Mouse (Mus musculus) stomach, embryonic 15.5 days (tissue): ENCODE data around the gene G3bp1. TPM values are rescaled to one million over a fixed set of nuclear protein-coding genes. Genes with fewer than 3 reads are reported as not detected.
A peak's percentile ranks its signal among the peaks of the same experiment; 100 is the strongest.

Source experiments
- ATAC-seq: fragments of 200-750 bp; cut with Nextera tagmentation; 2 replicates; pipeline ENCODE4 v1.8.0; 2017; ENCODE audit warnings: low read depth, moderate number of reproducible peaks, moderate TSS enrichment; ENCODE audit not compliant: insufficient read depth, low FRiP score
- H3K27ac ChIP-seq: fragments of 300-500 bp; sonication (generic); 2 replicates; pipeline ENCODE4 v1.5.1; 2015; ENCODE audit warnings: mild to moderate bottlenecking, inconsistent platforms
- H3K27me3 ChIP-seq: fragments of 300-500 bp; sonication (generic); replicated peaks from 2 replicates; pipeline ENCODE4 v1.6.1; 2015; ENCODE audit warnings: inconsistent platforms
- H3K36me3 ChIP-seq: fragments of 300-500 bp; sonication (generic); 2 replicates; pipeline ENCODE4 v1.6.1; 2015; ENCODE audit warnings: inconsistent platforms
- H3K4me1 ChIP-seq: fragments of 300-500 bp; sonication (generic); 2 replicates; pipeline ENCODE4 v1.6.1; 2015; ENCODE audit warnings: inconsistent platforms
- H3K4me2 ChIP-seq: fragments of 300-500 bp; sonication (generic); 2 replicates; pipeline ENCODE4 v1.6.1; 2015; ENCODE audit warnings: mild to moderate bottlenecking, inconsistent platforms
- H3K4me3 ChIP-seq: fragments of 300-500 bp; sonication (generic); replicated peaks from 2 replicates; pipeline ENCODE4 v1.5.1; 2015; ENCODE audit warnings: inconsistent platforms
- H3K9ac ChIP-seq: fragments of 300-500 bp; sonication (generic); 2 replicates; pipeline ENCODE4 v1.6.1; 2015; ENCODE audit warnings: inconsistent platforms
- H3K9me3 ChIP-seq: fragments of 300-500 bp; sonication (generic); 2 replicates; pipeline ENCODE4 v1.6.1; 2016; ENCODE audit warnings: inconsistent platforms
- WGBS: fragments of 180-500 bp; shearing (Covaris S2); methylation state at CpG from one replicate; pipeline ENCODE4 v1.1.7; 2015; 5-methylcytosine and 5-hydroxymethylcytosine counted together
- polyA plus RNA-seq: library from polyadenylated mRNA; unstranded; fragments of >200 nt; fragmentation: Nextera tagmentation; extraction: Ambion mirVana; gene quantifications from 2 replicates; pipeline ENCODE4 v1.2.1, GENCODE M21; 2015

The G3bp1 gene
- polyA plus RNA-seq, 1 experiment from 2014 or later = 145 TPM

DNA sequence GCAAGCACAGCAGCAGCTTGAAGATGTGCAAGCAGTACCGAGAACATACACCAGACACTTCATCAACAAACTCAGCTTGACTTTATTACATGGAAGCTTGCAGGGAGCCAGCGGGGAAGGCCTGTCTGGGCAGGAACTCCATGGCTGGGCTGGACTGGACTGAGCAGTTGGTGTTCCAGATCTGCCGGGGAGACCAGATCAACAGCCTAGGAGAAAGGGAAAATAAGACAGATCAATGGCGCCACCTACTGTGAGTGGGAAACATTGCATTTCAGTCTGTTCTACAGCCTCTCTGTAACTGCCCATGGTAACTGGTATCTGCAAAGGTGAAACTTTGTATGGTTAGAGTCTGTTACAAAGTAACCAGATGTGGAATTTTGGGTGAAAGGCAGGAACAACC is 22.9 kb upstream of the G3bp1 start:
- H3K9ac ChIP-seq = no peak overlapping the region
- 0 out of 2 replicates have a peak, but pooled peaks cover 10% of the 10 kb centered on the region for H3K4me1 ChIP-seq
- no peaks in the 10 kb centered on the region for H3K9me3 ChIP-seq
- no peak overlapping the region for H3K4me3 ChIP-seq
- peak overlapping the region; percentile 69; the same call in 1 of the 2 replicates for H3K27ac ChIP-seq
- no peaks in the 10 kb centered on the region for H3K27me3 ChIP-seq
- 13% methylated on average over 4 of the region's 4 CpGs for WGBS
- ATAC-seq = peak; percentile 77
- H3K36me3 ChIP-seq = peaks cover 19% of the 10 kb centered on the region; the same call in 1 of the 2 replicates
- H3K4me2 ChIP-seq = no peak overlapping the region

DNA sequence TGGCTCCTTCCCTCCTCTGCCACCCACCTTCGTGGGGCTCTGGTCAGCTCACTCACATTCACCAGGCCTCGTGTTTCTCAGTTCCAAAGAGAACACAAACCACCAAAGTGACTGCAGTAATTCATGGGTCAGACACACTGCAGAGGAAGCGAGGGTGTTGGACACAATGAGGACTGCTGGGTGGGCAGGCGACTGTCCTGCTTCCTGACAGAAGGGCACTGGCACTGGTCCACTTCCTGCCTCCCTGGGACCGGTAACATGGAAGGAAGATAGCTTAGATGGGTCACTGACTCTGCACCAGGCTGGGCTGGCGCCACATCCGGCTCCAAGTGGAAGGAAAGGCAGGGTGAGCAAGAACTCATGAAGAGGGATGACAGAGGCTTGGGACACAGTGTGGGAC is 20.0 kb upstream of the G3bp1 start:
- Histone ChIP-seq H3K27me3 (no peaks in the 10 kb centered on the region), H3K36me3 (peaks cover 22% of the 10 kb centered on the region; the same call in 1 of the 2 replicates), H3K4me2 (no peak overlapping the region), H3K27ac (peak overlapping the region; percentile 21; the same call in 1 of the 2 replicates), H3K9me3 (no peaks in the 10 kb centered on the region), H3K4me3 (no peak overlapping the region), H3K4me1 (0 out of 2 replicates have a peak, but pooled peaks cover 10% of the 10 kb centered on the region), H3K9ac (no peak overlapping the region)
- 76% methylated on average over 7 of the region's 7 CpGs for WGBS
- no peak for ATAC-seq

DNA sequence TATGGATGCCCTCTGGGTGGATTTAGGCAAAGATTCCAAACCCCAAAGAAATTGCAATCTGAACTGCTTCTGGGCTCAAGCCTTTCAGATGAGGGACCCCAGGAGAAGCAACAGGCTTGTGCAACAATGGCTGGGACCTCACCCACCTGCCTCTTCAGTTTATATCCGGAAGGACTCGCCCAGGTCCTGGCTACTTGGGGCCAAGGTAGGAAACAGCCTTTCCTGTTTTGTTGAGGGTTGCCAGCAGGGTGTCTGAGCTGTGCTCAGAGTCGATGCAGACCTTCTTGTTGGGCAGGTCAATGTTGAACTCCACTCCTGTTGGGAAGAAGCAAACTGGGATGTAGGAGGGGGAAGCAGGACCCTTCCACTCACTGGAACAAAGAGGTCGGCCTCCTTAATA is 19.2 kb upstream of the G3bp1 start:
- no peaks in the 10 kb centered on the region for H3K27me3 ChIP-seq
- H3K4me1 ChIP-seq = 0 out of 2 replicates have a peak, but pooled peaks cover 4% of the 10 kb centered on the region
- H3K4me2 ChIP-seq = no peak overlapping the region
- H3K9ac ChIP-seq = no peak overlapping the region
- H3K27ac ChIP-seq = peak overlapping the region; percentile 16; the same call in 1 of the 2 replicates
- ATAC-seq = no peak
- H3K9me3 ChIP-seq = no peaks in the 10 kb centered on the region
- H3K36me3 ChIP-seq = peaks cover 22% of the 10 kb centered on the region; the same call in 1 of the 2 replicates
- H3K4me3 ChIP-seq = no peak overlapping the region
- 75% methylated on average over 4 of the region's 4 CpGs for WGBS

DNA sequence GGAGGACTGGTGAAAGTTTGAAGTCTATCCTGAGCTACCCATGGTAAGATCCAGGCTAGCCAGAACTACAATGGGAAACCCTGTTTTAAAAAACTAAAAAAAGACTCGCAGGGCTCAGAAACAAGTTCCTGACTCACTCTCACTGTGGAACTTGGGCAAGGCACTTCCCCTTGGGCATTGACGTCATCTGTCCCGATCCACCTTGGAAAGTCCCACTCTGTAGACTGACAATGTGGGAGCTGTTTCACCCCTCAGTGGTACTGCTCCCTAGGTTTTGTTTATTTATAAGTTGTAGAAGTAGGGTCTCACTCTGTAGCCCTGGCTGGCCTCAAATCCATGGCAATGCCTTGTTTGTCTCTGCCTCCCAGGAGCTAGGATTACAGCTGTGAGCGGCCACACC is 15.8 kb upstream of the G3bp1 start:
- no peak for ATAC-seq
- H3K27ac ChIP-seq = no peak overlapping the region
- no peak overlapping the region for H3K4me3 ChIP-seq
- no peak overlapping the region for H3K4me2 ChIP-seq
- peaks cover 21% of the 10 kb centered on the region; the same call in 1 of the 2 replicates for H3K36me3 ChIP-seq
- H3K27me3 ChIP-seq = no peaks in the 10 kb centered on the region
- no peaks in the 10 kb centered on the region for H3K9me3 ChIP-seq
- H3K9ac ChIP-seq = no peak overlapping the region
- WGBS = 82% methylated on average over 4 of the region's 4 CpGs
- no peaks in the 10 kb centered on the region for H3K4me1 ChIP-seq

GRCm38 (mm10) chr11:55455166-55455565 is 14.3 kb upstream of the G3bp1 start:
- H3K27ac ChIP-seq = no peak overlapping the region
- no peak overlapping the region for H3K9ac ChIP-seq
- WGBS = 55% methylated on average over 2 of the region's 2 CpGs
- H3K4me1 ChIP-seq = peaks cover 11% of the 10 kb centered on the region
- no peak overlapping the region for H3K4me3 ChIP-seq
- peaks cover 12% of the 10 kb centered on the region; the same call in 1 of the 2 replicates for H3K36me3 ChIP-seq
- no peaks in the 10 kb centered on the region for H3K27me3 ChIP-seq
- no peak overlapping the region for H3K4me2 ChIP-seq
- no peaks in the 10 kb centered on the region for H3K9me3 ChIP-seq
- peak; percentile 37; the same call in 1 of the 2 replicates for ATAC-seq

DNA sequence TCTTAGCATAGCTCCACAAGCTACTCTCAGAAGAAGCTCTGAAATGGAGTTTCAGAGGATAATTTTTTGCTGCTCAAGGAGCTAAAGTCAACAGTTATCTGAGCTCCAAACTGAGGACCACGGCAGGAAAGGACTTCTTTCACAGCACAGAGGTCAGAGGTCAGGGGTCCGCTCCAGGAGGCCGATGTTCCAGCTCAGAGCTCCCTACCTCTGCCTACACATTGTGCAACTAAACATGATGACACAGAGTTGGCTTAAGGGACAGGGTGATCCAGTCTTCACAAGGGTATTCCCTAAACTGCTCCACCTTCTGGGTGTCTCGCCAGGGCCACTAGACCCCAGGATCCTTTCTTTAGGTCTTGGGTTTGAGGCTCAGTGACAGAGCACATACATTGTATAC is 11.0 kb upstream of the G3bp1 start:
- Histone ChIP-seq H3K9me3 (no peaks in the 10 kb centered on the region), H3K9ac (no peak overlapping the region), H3K36me3 (0 out of 2 replicates have a peak, but pooled peaks cover 3% of the 10 kb centered on the region), H3K27me3 (no peaks in the 10 kb centered on the region), H3K4me1 (peaks cover 13% of the 10 kb centered on the region), H3K4me3 (no peak overlapping the region), H3K4me2 (no peak overlapping the region), H3K27ac (no peak overlapping the region)
- 44% methylated on average over 4 of the region's 4 CpGs for WGBS
- ATAC-seq = no peak

DNA sequence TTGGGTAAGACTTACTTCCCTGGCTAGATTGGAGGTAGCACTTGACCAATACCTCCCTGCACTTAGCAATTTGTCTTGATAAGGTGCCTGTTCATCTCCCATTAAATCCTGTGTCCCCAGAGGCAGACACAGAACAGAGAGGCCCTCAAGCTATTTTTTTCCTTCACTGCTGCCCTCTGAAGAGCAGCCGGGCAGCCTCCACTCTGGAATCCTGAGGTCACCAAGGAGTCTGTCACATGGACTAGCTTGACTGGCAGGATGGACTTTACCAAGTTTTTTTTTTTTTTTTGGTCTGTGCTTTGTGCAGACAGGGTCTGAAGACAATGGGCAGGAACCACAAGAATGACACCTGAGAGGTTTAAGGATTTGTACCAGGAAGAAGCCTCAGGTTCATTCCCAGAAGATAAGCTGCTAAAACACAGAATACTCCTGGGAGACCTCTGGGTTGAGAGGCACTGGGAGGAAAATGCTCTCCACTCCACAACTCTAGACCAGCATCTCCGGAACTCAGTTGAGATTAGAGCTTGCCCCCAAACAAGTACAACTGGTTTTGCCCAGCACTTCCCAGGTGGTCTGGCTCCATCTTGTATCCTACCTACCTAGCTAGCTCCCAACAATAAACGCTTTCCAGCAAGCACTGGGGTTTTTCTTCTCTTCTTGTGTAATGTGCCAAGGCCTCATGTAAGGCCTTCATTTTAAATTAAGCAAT is 9.5 kb upstream of the G3bp1 start:
- no peaks in the 10 kb centered on the region for H3K27me3 ChIP-seq

GRCm38 (mm10) chr11:55460559-55461018 is 8.9 kb upstream of the G3bp1 start:
- Histone ChIP-seq H3K27me3 (no peaks in the 10 kb centered on the region), H3K4me2 (peak overlapping the region; percentile 77), H3K36me3 (no peaks in the 10 kb centered on the region), H3K9me3 (no peaks in the 10 kb centered on the region), H3K27ac (peak overlapping the region; percentile 65), H3K9ac (peak overlapping the region; percentile 57), H3K4me3 (peak overlapping the region; percentile 66), H3K4me1 (peaks cover 13% of the 10 kb centered on the region)
- WGBS = 1% methylated on average over 17 of the region's 17 CpGs
- ATAC-seq = peak; percentile 6; the same call in 1 of the 2 replicates

More for the DNA sequence above, 9.5 kb upstream of the G3bp1 start:
- Histone ChIP-seq H3K4me2 (peak overlapping the region; percentile 77), H3K4me3 (peak overlapping the region; percentile 66), H3K4me1 (peaks cover 13% of the 10 kb centered on the region), H3K27ac (peak overlapping the region; percentile 65), H3K9me3 (no peaks in the 10 kb centered on the region), H3K9ac (peak overlapping the region; percentile 57; the same call in 1 of the 2 replicates), H3K36me3 (no peaks in the 10 kb centered on the region)
- ATAC-seq = no peak
- WGBS = 26% methylated on average over 3 of the region's 3 CpGs

DNA sequence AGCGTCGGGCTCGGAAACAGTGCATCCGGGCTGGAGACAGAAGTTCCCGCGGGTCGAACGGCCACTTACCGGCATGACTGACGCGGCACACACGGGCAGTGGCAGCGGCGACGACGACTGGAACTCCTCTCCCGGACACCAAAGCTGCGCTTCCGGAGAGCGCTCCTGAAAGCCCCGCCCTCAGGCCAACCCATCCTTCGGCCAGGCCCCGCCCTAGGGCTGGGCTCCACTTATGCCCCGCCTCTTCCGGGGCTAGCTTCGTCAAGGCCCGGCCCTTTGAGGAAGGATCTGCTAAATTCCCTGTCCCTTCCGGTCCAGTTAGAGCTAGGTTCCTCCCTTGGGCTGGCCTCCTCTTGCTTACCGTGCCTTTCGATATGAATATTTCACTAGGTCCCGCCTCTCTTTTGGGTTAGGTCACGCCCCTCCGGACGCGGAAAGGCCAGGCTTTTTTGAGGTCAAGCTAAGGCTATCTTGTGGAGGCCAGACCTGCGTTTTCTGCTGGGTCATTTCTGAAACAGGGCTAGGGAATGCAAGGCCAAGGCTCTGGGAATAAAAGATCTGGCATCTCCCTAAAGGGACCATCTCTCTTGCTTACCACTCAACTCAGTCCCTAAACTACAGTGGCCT is 8.4 kb upstream of the G3bp1 start, which contains the start of gene Atox1:
Gene Atox1 (minus strand): TSS at position 221 of the 627 bp plus-strand sequence.
- Histone ChIP-seq H3K27me3 (no peaks in the 10 kb centered on the region), H3K4me2 (peak within 1 kb of the TSS; percentile 77), H3K9ac (peak within 1 kb of the TSS; percentile 57), H3K4me3 (peak within 1 kb of the TSS; percentile 66), H3K27ac (peak within 1 kb of the TSS; percentile 82), H3K4me1 (peaks cover 13% of the 10 kb centered on the region), H3K36me3 (no peaks in the 10 kb centered on the region), H3K9me3 (no peaks in the 10 kb centered on the region)
- ATAC-seq = peak; percentile 97
- under 1% methylated on average over 36 of the region's 36 CpGs for WGBS

DNA sequence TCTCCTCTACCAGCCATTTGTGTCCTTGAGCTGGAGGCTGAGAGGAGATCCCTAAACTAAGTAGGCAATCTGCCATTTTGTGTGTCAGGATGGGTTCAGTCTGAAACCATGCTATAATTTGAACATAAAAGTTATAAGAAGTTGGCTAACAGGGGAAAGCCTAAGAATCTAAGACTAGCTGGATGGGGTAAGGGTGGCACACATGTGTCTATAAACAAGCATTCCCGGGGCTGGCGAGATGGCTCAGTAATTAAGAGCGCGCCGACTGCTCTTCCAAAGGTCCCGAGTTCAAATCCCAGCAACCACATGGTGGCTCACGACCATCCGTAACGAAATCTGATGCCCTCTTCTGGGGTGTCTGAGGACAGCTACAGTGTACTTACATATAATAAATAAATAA is 7.3 kb upstream of the G3bp1 start:
- Histone ChIP-seq H3K27me3 (no peaks in the 10 kb centered on the region), H3K4me1 (peaks cover 13% of the 10 kb centered on the region), H3K36me3 (no peaks in the 10 kb centered on the region), H3K9ac (no peak overlapping the region), H3K4me3 (no peak overlapping the region), H3K9me3 (no peaks in the 10 kb centered on the region), H3K27ac (no peak overlapping the region), H3K4me2 (no peak overlapping the region)
- ATAC-seq = no peak
- WGBS = 95% methylated on average over 9 of the region's 9 CpGs

DNA sequence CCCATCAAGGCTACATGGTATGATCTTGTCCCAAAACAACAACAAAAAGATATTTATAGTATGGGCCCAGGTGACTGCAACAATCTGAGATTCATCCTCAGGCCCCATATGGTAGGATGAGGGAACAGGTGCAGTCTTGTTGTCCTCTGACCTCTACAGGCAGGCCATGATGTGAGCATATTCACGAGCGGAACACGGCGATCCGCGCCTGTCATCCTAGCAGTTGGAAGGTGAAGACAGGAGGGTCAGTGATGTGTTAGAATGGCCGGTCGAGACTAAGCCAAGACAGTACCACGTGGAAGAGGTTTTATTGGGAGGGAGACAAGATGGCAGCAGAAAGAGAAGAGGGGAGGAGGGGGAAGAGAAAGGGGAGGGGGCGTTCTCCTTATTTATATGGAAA is 4.8 kb upstream of the G3bp1 start:
- no peaks in the 10 kb centered on the region for H3K27me3 ChIP-seq

DNA sequence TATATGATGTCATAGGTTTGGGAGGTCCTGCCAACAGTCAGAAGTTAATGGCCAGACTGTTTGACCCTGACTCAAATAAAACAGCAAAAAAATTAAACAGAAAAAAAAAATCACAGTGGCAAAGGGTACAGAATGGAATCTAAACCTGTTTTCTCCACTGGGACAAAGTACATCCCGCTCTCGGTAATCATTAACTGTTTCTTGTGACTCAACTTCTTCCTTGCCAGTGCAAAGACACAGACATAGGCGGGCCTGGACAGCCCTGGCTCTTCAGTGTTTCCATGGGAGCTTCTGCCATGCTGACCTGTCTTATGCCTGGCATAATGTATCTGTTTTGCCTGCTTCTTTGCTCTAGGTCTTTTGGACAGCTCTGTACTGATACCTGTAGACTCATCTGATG is 4.3 kb upstream of the G3bp1 start:
- H3K9me3 ChIP-seq = no peaks in the 10 kb centered on the region
- no peak for ATAC-seq
- 75% methylated on average over 3 of the region's 3 CpGs for WGBS
- no peaks in the 10 kb centered on the region for H3K27me3 ChIP-seq
- no peak overlapping the region for H3K4me3 ChIP-seq
- no peaks in the 10 kb centered on the region for H3K36me3 ChIP-seq
- peak overlapping the region; percentile 35; the same call in 1 of the 2 replicates for H3K27ac ChIP-seq
- H3K9ac ChIP-seq = no peak overlapping the region
- H3K4me2 ChIP-seq = no peak overlapping the region
- peaks cover 5% of the 10 kb centered on the region; the same call in 1 of the 2 replicates for H3K4me1 ChIP-seq

More for the DNA sequence above, 4.8 kb upstream of the G3bp1 start:
- no peak overlapping the region for H3K4me2 ChIP-seq
- H3K4me1 ChIP-seq = peaks cover 10% of the 10 kb centered on the region
- no peak overlapping the region for H3K9ac ChIP-seq
- no peaks in the 10 kb centered on the region for H3K36me3 ChIP-seq
- no peak overlapping the region for H3K4me3 ChIP-seq
- H3K9me3 ChIP-seq = no peaks in the 10 kb centered on the region
- peak overlapping the region; percentile 35; the same call in 1 of the 2 replicates for H3K27ac ChIP-seq
- WGBS = 80% methylated on average over 10 of the region's 10 CpGs
- no peak for ATAC-seq
